Mouse (Mus musculus) liver, embryonic 16.5 days (tissue): ENCODE measurements around the gene Hvcn1. TPM values are rescaled to one million over a fixed set of nuclear protein-coding genes. Genes with fewer than 3 reads are reported as not detected.
A peak's percentile ranks its signal among the peaks of the same experiment; 100 is the strongest.

Source experiments
- ATAC-seq: fragments of 200-750 bp; cut with Nextera tagmentation; 2 replicates; pipeline ENCODE4 v1.8.0; 2017; ENCODE audit warnings: low read depth, mild to moderate bottlenecking, moderate number of reproducible peaks, moderate library complexity
- H3K27ac ChIP-seq: fragments of 300-500 bp; sonication (generic); 2 replicates; pipeline ENCODE4 v1.5.1; 2014; ENCODE audit warnings: mild to moderate bottlenecking, low read length
- H3K27me3 ChIP-seq: fragments of 300-500 bp; sonication (generic); 2 replicates; pipeline ENCODE4 v1.6.1; 2014; ENCODE audit warnings: low read depth, low read length, mixed read lengths; ENCODE audit not compliant: control insufficient read depth, insufficient read depth
- H3K36me3 ChIP-seq: fragments of 300-500 bp; sonication (generic); 2 replicates; pipeline ENCODE4 v1.6.1; 2014; ENCODE audit warnings: mild to moderate bottlenecking; ENCODE audit not compliant: control insufficient read depth, insufficient read depth
- H3K4me1 ChIP-seq: fragments of 300-500 bp; sonication (generic); 2 replicates; pipeline ENCODE4 v1.6.1; 2014; ENCODE audit warnings: low read depth, low read length, mixed read lengths; ENCODE audit not compliant: control insufficient read depth
- H3K4me2 ChIP-seq: fragments of 300-500 bp; sonication (generic); 2 replicates; pipeline ENCODE4 v1.6.1; 2014; ENCODE audit warnings: low read depth, low read length, mixed read lengths
- H3K4me3 ChIP-seq: fragments of 300-500 bp; sonication (generic); 2 replicates; pipeline ENCODE4 v1.5.1; 2014; ENCODE audit warnings: low read depth, mild to moderate bottlenecking, low read length
- H3K9ac ChIP-seq: fragments of 300-500 bp; sonication (generic); 2 replicates; pipeline ENCODE4 v1.6.1; 2014; ENCODE audit warnings: low read depth, low read length
- H3K9me3 ChIP-seq: fragments of 300-500 bp; sonication (generic); replicated peaks from 2 replicates; pipeline ENCODE4 v1.6.1; 2016; ENCODE audit warnings: low read length; ENCODE audit not compliant: control insufficient read depth
- WGBS: fragments of 180-500 bp; shearing (Covaris S2); extraction: QIAGEN DNeasy Blood & Tissue Kit; methylation state at CpG from one replicate; pipeline ENCODE4 v1.1.7; 2014; ENCODE audit not compliant: insufficient replicate concordance; 5-methylcytosine and 5-hydroxymethylcytosine counted together
- polyA plus RNA-seq: library from polyadenylated mRNA; unstranded; fragments of >200 nt; fragmentation: Nextera tagmentation; extraction: Ambion mirVana; gene quantifications from 2 replicates; pipeline ENCODE4 v1.2.1, GENCODE M21; 2015

Gene Hvcn1
- polyA plus RNA-seq, 1 experiment from 2014 or later: 6.0 TPM

DNA sequence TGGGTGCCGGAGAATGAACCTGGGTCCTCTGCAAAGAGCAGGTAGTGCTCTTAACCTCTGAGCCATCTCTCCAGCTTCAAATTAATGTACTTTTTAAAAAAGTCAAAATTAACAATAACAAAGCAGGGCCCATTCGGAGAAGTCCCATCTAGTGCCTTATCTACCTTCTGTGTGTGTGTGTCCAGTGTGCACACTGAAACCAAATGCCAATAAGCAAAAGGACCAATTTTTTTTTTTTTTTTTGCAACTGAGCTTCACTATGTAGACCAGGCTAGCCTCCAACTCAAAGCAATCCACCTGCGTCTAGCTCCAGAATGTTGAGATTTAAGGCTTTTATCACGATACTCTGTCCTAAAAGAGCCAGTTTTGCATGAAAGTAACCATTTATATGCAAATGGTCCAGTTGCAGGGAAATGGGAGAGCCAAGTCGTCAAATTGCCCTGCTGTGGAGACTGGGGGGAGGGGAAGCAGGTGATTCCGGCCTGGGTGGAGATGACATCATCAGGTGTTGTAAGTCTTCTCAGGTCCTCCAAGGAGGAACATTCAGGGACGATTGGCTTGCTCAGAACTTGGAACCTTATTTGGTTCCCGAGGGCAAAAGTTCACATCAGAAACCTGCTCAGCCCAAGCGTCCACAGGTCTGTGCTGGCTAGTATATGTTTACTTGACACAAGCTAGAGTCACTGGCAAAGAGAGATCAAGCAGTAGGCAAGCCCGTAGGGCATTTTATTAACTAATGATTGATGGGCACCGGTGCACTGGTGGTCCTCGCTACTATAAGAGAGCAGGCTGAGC lies 15.1 kb upstream of the Hvcn1 start:
- Histone ChIP-seq H3K36me3 (no peaks in the 10 kb centered on the region), H3K27me3 (no peaks in the 10 kb centered on the region), H3K4me2 (no peak overlapping the region), H3K4me3 (no peak overlapping the region), H3K9me3 (no peaks in the 10 kb centered on the region), H3K9ac (no peak overlapping the region), H3K27ac (no peak overlapping the region), H3K4me1 (peaks cover 6% of the 10 kb centered on the region)
- ATAC-seq: no peak
- WGBS: 59% methylated on average over 12 of the region's 12 CpGs

DNA sequence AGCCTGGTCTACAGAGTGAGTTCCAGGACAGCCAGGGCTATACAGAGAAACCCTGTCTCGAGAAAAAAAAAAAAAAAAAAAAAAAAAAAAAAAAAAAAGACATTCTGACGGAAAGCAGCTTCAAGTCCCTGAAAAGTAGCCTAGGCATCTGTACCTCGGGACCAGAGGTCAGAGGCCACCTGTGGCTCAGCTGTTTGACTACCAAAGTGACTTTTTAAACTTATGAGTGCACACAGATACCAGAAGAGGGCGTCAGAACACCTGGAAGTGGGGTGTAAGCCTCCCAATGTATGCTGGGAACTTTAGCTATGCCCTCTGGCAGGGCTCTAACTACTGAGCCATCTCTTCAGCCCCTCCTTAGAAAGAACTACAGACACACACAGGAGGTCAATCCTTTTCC lies 14.3 kb upstream of the Hvcn1 start:
- no peak for ATAC-seq
- no peak overlapping the region for H3K27ac ChIP-seq
- WGBS: 27% methylated on average over 3 of the region's 4 CpGs

DNA sequence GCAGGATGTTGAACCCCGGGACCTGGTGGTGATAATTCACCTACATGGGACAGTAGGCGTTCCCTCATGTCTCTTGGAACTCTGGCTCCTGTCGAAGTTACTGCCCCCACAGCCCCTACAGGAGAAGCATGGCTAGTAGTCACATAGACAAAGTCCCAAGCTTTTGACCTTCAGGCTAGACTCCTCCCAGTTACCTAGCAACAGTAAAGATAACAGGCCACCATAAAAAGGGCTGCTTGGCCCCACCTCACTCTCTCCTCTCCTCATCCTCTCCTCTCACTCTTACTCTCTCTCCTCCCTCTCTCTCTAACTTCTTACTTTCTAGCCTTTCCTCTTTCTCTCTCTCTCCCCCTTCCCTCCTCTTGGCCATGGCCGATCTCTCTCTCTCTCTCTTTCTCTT lies 5.7 kb upstream of the Hvcn1 start:
- ATAC-seq: no peak
- Histone ChIP-seq H3K4me2 (no peak overlapping the region), H3K27ac (no peak overlapping the region), H3K4me3 (no peak overlapping the region), H3K27me3 (no peaks in the 10 kb centered on the region), H3K36me3 (no peaks in the 10 kb centered on the region), H3K9me3 (no peaks in the 10 kb centered on the region; the same call in 1 of the 2 replicates), H3K9ac (no peak overlapping the region), H3K4me1 (no peaks in the 10 kb centered on the region)
- WGBS: 75% methylated on average over 4 of the region's 4 CpGs

More for the DNA sequence above, 14.3 kb upstream of the Hvcn1 start:
- Histone ChIP-seq H3K4me2 (0 out of 2 replicates have a peak overlapping the region, but pooled peaks have one; percentile 20), H3K27me3 (no peaks in the 10 kb centered on the region), H3K36me3 (no peaks in the 10 kb centered on the region), H3K4me1 (peaks cover 6% of the 10 kb centered on the region), H3K4me3 (no peak overlapping the region), H3K9ac (no peak overlapping the region), H3K9me3 (no peaks in the 10 kb centered on the region)

DNA sequence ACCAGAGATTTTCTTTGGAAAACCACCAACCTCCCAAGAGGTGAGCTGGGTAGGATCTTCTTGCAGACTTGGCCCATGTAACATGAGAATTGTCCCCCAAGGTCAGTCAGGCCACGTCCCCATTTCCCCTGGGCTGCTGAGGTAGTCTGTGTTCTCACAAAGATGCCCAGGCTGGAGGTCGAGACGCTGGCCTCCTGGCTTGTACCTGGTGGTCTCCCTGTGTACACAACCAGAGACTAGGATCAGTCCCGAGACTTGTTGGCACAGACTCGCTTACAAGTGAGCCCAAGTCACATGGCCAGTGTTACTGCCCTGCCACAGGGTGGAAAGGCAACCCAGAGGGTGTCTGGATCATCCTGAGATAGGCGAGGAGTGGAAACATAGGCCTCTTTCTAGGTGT lies 4.7 kb upstream of the Hvcn1 start:
- Histone ChIP-seq H3K9ac (no peak overlapping the region), H3K27me3 (no peaks in the 10 kb centered on the region), H3K9me3 (no peaks in the 10 kb centered on the region; the same call in 1 of the 2 replicates), H3K36me3 (no peaks in the 10 kb centered on the region), H3K4me1 (no peaks in the 10 kb centered on the region), H3K27ac (no peak overlapping the region), H3K4me2 (no peak overlapping the region), H3K4me3 (no peak overlapping the region)
- no peak for ATAC-seq
- WGBS: 58% methylated on average over 6 of the region's 6 CpGs

DNA sequence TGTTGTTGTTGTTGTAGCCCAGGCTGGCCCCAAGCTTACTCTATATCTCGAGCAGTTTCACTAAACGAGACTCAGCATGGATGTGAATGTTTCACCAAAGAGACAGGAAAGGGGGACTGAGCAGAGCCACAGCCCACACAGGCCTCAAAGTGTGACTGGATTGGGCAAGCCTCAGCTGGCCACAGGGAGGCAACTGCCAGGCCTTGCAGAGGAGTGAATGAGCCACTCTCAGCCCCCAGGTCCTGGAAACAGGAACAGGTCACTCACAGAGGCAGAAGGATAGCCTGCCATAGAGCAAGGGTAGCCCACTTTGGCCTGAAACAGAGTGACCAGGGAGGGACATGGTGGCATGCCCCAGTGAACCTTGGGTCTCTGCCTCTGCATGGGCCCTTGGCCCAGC lies 2.4 kb upstream of the Hvcn1 start:
- Histone ChIP-seq H3K27ac (no peak overlapping the region), H3K4me1 (no peaks in the 10 kb centered on the region), H3K9ac (no peak overlapping the region), H3K4me2 (no peak overlapping the region), H3K27me3 (no peaks in the 10 kb centered on the region), H3K36me3 (no peaks in the 10 kb centered on the region), H3K9me3 (no peaks in the 10 kb centered on the region; the same call in 1 of the 2 replicates), H3K4me3 (no peak overlapping the region)
- 34% methylated on average over 2 of the region's 2 CpGs for WGBS
- no peak for ATAC-seq

DNA sequence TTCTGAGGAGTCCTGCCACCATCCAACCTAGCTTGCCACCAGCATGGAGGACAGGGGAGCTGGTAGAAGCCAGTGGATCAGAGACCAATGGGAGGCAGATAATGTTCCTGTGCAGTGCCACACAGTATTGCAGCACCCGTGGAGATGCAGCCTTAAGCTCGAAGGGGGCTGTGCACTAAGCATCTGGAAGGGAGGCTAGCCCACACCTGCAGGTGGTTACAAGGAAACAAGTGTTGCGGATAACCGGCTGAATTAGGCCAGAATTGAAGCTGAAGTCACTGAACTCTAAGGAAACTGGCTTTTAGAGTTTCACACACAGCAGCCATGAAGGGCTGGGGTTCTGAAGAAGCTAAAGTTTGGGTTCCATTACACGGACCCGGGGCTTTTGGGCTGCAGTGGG lies 2.3 kb downstream of the Hvcn1 start:
- Histone ChIP-seq H3K9me3 (no peaks in the 10 kb centered on the region), H3K4me3 (no peak overlapping the region), H3K4me1 (peaks cover 4% of the 10 kb centered on the region), H3K4me2 (no peak overlapping the region), H3K27me3 (no peaks in the 10 kb centered on the region; the same call in 1 of the 2 replicates), H3K9ac (no peak overlapping the region), H3K36me3 (no peaks in the 10 kb centered on the region), H3K27ac (no peak overlapping the region)
- WGBS: 61% methylated on average over 6 of the region's 6 CpGs
- no peak for ATAC-seq

DNA sequence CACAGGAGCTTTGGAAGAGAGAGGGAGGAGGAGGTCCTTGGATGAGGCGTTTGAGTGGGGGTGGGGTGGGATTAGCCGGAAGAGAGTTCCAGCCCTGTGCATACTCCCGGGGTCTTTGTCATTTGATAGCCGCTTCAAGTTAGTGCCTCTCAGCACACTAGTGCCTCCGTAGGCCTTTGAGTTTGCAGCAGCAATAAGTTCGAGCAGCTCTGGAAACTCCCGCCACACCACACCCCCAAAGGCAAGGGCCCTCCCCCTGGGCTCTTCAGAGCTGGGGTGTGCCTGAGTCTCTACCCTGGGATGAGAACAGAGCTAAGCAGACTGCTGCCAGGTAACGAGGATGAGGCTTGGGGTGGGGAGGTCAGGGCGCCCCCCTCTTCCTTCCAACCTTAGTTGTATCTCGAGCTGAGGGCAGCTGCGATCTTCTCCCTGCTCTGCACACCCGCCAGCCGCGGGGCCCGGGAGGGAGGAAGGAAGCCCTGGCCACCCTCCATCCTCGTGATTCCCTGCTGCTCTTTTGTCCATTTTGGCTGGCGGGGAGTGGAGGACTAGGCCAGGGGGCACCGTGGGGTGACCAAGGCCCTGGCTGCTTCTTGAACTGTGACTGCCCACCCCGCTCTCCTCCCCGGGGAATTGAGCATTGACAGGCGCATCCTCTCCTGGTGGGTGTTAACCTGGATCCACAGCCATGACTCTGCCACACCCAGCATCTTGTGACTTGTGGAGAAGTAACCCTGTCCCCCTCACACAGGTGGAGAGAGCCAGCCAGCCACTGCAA lies 3.2 kb downstream of the Hvcn1 start:
- H3K36me3 ChIP-seq: no peaks in the 10 kb centered on the region
- H3K9me3 ChIP-seq: no peaks in the 10 kb centered on the region
- H3K27ac ChIP-seq: no peak overlapping the region; the same call in 1 of the 2 replicates
- peak overlapping the region; percentile 37; the same call in 1 of the 2 replicates for H3K9ac ChIP-seq
- 11% methylated on average over 21 of the region's 21 CpGs for WGBS
- peaks cover 4% of the 10 kb centered on the region for H3K4me1 ChIP-seq
- no peaks in the 10 kb centered on the region; the same call in 1 of the 2 replicates for H3K27me3 ChIP-seq
- peak overlapping the region; percentile 42 for H3K4me2 ChIP-seq
- H3K4me3 ChIP-seq: peak overlapping the region; percentile 46
- peak; percentile 16; the same call in 1 of the 2 replicates for ATAC-seq

DNA sequence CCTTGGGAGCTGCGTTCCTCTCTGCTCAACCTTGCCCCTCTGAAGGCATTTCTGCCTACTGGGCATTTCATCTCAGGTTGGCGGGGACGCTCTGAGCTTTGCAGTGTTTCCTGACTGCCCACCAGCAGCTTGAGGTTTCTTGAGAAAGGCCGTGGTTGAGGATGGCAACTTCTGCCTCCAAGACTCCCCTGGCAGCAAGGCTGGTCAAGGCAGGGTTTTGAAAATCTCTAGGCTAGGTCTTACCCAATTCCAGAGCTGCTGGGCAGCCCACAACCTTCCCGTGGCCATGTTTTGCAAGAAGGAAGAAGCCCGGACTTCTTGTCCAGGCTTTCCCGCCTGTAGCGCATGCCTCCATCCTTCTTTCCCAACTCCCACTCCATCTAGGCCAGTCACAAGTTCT lies 4.3 kb downstream of the Hvcn1 start:
- H3K4me1 ChIP-seq: peaks cover 4% of the 10 kb centered on the region
- H3K9me3 ChIP-seq: no peaks in the 10 kb centered on the region
- H3K4me2 ChIP-seq: peak overlapping the region; percentile 9; the same call in 1 of the 2 replicates
- no peak for ATAC-seq
- H3K4me3 ChIP-seq: peak overlapping the region; percentile 46
- WGBS: 64% methylated on average over 8 of the region's 8 CpGs
- H3K9ac ChIP-seq: no peak overlapping the region
- no peaks in the 10 kb centered on the region for H3K36me3 ChIP-seq
- H3K27ac ChIP-seq: peak overlapping the region; percentile 24; the same call in 1 of the 2 replicates
- H3K27me3 ChIP-seq: no peaks in the 10 kb centered on the region; the same call in 1 of the 2 replicates

DNA sequence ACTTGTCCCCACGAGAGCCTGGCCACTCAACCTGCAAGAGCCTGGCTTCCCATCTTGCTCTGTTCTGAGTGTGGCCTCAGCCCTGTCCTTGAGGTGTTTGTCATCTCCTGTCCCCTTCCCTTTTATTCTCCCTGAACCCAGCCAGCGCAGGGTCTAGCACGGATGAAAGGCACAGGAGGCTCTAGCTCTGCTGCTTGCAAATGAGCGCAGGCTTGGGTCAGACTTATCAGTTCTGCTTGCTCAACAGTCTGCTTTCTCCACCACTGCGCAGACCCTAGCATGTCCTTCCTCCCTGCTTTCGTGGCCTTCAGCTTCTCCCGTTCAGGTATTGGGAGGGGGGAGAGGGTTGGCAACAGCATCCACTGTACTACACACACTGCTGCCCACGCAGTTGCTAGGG lies 5.5 kb downstream of the Hvcn1 start:
- Histone ChIP-seq H3K9me3 (no peaks in the 10 kb centered on the region), H3K4me3 (no peak overlapping the region), H3K9ac (no peak overlapping the region), H3K36me3 (no peaks in the 10 kb centered on the region), H3K4me1 (peaks cover 4% of the 10 kb centered on the region), H3K27ac (no peak overlapping the region), H3K4me2 (no peak overlapping the region), H3K27me3 (no peaks in the 10 kb centered on the region; the same call in 1 of the 2 replicates)
- ATAC-seq: no peak
- WGBS: 54% methylated on average over 8 of the region's 8 CpGs
